Mouse (Mus musculus): ENCODE data around the gene Ltbp1.

DNA sequence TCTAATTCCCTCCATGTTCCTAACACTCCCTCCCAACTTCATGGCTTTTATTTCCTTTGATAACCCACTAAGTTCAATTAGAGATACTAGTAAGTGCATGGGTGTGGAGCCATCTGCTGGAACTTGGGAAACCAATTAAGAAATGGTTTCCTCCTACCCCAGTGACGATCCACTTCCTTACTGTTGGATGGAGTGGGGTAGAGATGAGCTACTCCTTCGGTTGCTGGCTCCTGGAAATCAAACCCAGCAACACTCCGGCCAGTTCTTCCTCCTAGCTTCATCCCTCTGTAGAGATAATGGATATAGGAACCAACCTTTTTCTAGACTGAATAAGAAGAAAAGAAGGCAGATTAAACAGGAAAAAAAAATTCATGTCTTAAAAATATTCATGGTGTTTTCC lies 113.5 kb downstream of the Ltbp1 start:
- TF ChIP-seq CTCF (IDR thresholded peaks at IDR 0.05; ENCODE audit: extremely low read depth, insufficient read depth, insufficient read length, insufficient replicate concordance) (no peak), POLR2A (IDR thresholded peaks at IDR 0.05; ENCODE audit: low read depth, low read length) (no peak)

Measured in spleen, adult 2 months (tissue).